Mouse (Mus musculus) v-Abl transformed pro-B cells (cell line): Measurements from ENCODE around the gene Ap2m1.

Experiments used
- in situ Hi-C, 2 experiments: fragments of 400-800 bp; cut with MboI; formaldehyde crosslinking; loops; one replicate each; pipeline ENCODE4 v1.15.1; 2025; ENCODE audit not compliant: unreplicated experiment in 2 of 2

The Ap2m1 gene

GRCm38 (mm10) chr16:20523886-20524285 lies 11.4 kb upstream of the Ap2m1 start:
- in situ Hi-C loops, result no loop called here

- in situ Hi-C loops, result no loop called here
These were observed 6.5 kb upstream of the Ap2m1 start for GRCm38 (mm10) chr16:20528779-20529178.

- in situ Hi-C loops, result no loop called here
These were observed 5.9 kb upstream of the Ap2m1 start for GRCm38 (mm10) chr16:20529375-20529774.

GRCm38 (mm10) chr16:20530941-20531340 lies 4.3 kb upstream of the Ap2m1 start:
- in situ Hi-C loops, result no loop called here

GRCm38 (mm10) chr16:20534617-20535295 lies 522 bp upstream of the Ap2m1 start:
- in situ Hi-C loops, result no loop called here

GRCm38 (mm10) chr16:20536081-20536665 lies 895 bp downstream of the Ap2m1 start:
- in situ Hi-C loops, result no loop called here

GRCm38 (mm10) chr16:20537071-20537471 lies 1.8 kb downstream of the Ap2m1 start:
- in situ Hi-C loops, result no loop called here

- in situ Hi-C loops, result no loop called here
These were observed 2.5 kb downstream of the Ap2m1 start for GRCm38 (mm10) chr16:20537601-20538320.

GRCm38 (mm10) chr16:20539649-20540048 lies 4.4 kb downstream of the Ap2m1 start:
- in situ Hi-C loops, result loop anchor here in 1 of 2 experiments (5.0 kb wide), 1 partner anchor 68 kb away; no protein-coding TSS in a partner anchor

GRCm38 (mm10) chr16:20540438-20540837 lies 5.2 kb downstream of the Ap2m1 start:
- in situ Hi-C loops, result loop anchor here in 1 of 2 experiments (5.0 kb wide), 1 partner anchor 67 kb away; no protein-coding TSS in a partner anchor

- in situ Hi-C loops, result loop anchor here in 1 of 2 experiments (5.0 kb wide), 1 partner anchor 72 kb away; no protein-coding TSS in a partner anchor
These were observed 10.4 kb downstream of the Ap2m1 start for GRCm38 (mm10) chr16:20545696-20546095.

- in situ Hi-C loops, result loop anchor here in 1 of 2 experiments (5.0 kb wide), 1 partner anchor 70 kb away; no protein-coding TSS in a partner anchor
These were observed 12.1 kb downstream of the Ap2m1 start for GRCm38 (mm10) chr16:20547423-20547822.

GRCm38 (mm10) chr16:20548096-20548948 lies 13.0 kb downstream of the Ap2m1 start, which contains the start of gene Abcf3:
TSS of gene Abcf3 (plus strand) at chr16:20548577.
- in situ Hi-C loops, result loop anchor here in 1 of 2 experiments (5.0 kb wide), 1 partner anchor 69 kb away; no protein-coding TSS in a partner anchor

GRCm38 (mm10) chr16:20549161-20549560 lies 13.9 kb downstream of the Ap2m1 start:
- in situ Hi-C loops, result loop anchor here in 1 of 2 experiments (5.0 kb wide), 1 partner anchor 68 kb away; no protein-coding TSS in a partner anchor

GRCm38 (mm10) chr16:20551691-20552090 lies 16.4 kb downstream of the Ap2m1 start:
- in situ Hi-C loops, result no loop called here

- in situ Hi-C loops, result no loop called here
These were observed 17.3 kb downstream of the Ap2m1 start for GRCm38 (mm10) chr16:20552594-20552993.

- in situ Hi-C loops, result no loop called here
These were observed 19.7 kb downstream of the Ap2m1 start for GRCm38 (mm10) chr16:20555000-20555399.

- in situ Hi-C loops, result no loop called here
These were observed 22.1 kb downstream of the Ap2m1 start for GRCm38 (mm10) chr16:20557381-20557780.

GRCm38 (mm10) chr16:20565075-20565474 lies 29.8 kb downstream of the Ap2m1 start:
- in situ Hi-C loops, result no loop called here

- in situ Hi-C loops, result no loop called here
These were observed 54.2 kb downstream of the Ap2m1 start, which contains the start of gene Vwa5b2 for GRCm38 (mm10) chr16:20589366-20589938. TSS of gene Vwa5b2 (plus strand) at chr16:20589471.
